Mouse (Mus musculus) left cerebral cortex, postnatal 25 days (tissue): ENCODE results near the gene Tmem206. TPM values are rescaled to one million over a fixed set of nuclear protein-coding genes. Genes with fewer than 3 reads are reported as not detected.

Experiments used
- DNase-seq, 2 experiments: peaks; one replicate each; pipeline ENCODE4 v3.0.0; 2022; ENCODE audit warnings: low spot score in 2 of 2, mixed read lengths in 1 of 2
- intact Hi-C: fragments of 180-260 bp; cut with DNase I; formaldehyde crosslinking; loops from one replicate; pipeline ENCODE4 v1.15.1; 2025
- total RNA-seq, 2 experiments: library from RNA; stranded (reverse); gene quantifications; 2 replicates each; pipeline ENCODE4 v1.2.3; 2021

Tmem206 gene
- total RNA-seq, 2 experiments from 2014 or later: 9.0 to 9.1 TPM

DNA sequence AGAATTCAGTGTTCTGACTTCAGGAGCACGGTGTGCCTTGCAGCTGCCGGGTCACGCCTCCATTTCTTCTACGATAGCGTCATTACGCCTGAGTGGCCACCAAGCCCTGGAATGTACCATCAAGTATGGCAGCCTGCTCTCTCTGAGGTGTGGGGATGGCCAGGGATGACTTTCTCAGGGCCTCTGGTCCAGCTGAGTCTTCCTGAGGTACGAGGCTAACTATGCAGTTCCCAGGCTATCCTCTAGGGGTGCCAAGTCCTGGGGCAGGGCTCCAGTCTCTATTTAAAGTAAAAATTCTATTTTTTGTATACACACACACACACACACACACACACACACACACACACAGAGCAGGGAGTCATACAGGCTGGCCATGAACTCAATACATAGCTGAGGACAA lies 20.1 kb upstream of the Tmem206 start:
- DNase-seq: no peak
- intact Hi-C loops: no loop called here

DNA sequence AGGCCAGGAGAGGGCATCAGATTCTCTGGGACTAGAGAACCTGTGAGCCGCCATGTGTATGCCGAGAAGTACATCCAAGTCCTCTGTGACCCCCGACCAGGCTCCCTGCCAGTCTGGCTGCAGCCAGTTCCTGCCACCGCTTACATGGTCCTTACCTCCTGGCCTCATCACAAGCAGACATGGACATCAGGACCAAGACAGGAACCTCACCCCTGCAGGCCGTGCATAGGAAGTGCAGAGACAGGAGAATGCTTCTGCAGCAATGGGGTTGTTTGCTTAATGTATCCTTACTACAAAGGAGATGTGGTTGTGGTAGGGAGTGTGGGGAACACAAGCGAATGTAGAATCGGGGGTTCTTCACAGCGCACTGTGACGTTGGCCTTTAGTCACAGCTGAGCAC lies 19.4 kb upstream of the Tmem206 start:
- intact Hi-C loops: no loop called here
- no peak for DNase-seq

DNA sequence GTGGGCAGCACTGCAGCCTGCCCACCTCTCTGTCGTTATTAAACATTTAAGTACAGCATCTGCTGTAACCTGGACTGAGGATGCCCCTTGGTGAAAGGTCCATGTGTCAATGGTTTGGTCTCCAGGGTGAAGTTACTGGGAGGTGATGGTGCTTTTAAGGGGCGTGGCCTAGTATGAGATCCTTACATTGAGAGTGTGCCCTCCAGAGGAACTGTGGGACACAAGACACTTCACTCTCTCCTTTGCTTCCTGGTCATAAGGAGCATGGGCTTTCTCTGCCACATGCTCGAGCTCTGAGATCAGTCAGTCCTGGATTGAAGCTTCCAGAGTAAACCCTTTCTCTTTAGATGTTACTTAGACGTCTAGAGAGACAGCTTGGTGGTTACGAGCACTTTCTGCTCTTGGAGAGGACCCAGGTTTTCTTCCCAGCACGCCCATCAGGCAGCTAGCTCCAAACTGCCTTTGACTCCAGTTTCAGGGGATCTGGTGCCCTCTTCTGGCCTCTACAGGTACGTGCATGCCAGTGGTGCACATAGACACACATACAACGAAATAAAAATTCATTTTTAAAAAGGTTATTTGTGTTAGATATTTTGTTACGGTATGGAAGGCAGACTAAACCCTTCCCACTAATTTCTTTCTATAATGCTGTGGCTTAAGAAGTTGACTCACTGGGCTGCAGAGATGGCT lies 17.8 kb upstream of the Tmem206 start:
- intact Hi-C loops: no loop called here
- no peak for DNase-seq

DNA sequence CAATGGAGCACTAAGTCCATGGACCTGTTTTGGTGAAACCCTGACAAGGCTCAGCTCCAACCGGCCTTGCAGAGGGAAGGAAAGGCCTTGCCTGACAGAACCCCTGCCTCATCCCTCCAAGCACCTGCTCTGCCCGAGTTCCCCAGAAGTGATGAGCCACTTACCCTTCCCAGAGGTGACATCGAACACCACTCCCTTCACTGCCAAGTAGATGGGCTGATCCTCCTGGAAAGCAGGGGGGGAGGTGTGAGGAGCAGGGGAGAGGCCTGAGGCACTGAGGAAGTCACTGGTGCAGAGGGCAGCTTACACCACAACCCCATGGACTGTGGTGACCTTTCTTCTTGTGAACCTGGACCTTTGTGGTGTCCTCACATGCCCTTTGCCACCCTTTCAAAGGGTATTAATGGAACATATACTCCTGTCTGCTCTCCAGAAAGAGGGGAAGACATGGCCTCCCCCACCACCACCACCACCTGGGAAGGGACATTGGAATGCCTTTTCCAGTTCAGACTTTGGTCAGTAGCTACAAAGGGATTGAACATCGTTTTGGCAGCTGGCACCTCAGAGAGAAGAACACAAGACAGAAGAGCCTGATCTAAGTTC lies 14.3 kb upstream of the Tmem206 start:
- no peak for DNase-seq
- intact Hi-C loops: loop anchor here (10.0 kb wide), 1 partner anchor 503 kb away; no protein-coding TSS in a partner anchor

DNA sequence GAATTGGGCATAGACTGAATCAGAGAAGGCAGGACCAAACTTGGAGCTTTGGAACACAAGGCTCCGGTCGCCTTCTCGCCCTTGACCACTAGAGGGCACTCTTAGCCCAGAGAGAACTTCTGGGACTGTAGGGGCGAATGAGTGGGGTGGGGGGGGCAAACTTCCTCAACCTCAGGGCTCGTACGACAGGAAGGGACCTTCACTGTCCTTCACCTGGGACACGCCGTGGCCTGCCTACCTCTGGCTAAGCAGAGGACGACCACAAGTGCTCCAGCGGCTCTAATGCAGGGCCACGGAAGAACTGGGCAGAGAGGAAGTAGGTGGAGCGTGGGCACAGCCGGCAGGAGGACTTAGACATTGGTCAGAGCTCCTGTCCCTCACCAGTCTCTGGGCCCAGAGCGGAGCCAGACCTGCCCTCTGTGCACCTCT lies 13.2 kb upstream of the Tmem206 start:
- peak; percentile 81 to 86 for DNase-seq
- intact Hi-C loops: loop anchor here (2.0 to 10.0 kb wide), 3 partner anchors 250 to 502 kb away; no protein-coding TSS in a partner anchor

DNA sequence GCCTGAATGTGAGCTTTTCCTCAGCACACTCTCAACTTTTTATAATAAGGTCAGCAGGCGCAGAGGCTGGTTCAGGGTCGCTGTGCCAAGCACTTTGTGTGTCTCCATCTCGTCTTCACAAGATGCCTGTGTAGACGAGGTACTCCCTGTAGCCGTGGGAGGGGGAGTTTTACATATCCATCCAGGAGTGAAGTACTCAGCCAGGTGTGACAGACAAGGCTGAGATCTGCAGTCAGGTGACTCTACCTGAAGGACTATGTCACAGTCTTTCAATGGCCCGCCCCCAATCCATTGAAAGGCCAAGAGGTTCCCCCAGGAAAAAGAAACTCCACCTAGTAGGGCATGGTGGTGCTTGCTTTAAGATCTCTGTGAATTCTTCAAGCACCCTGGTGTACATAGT lies 12.6 kb upstream of the Tmem206 start:
- no peak for DNase-seq
- intact Hi-C loops: loop anchor here (2.0 to 10.0 kb wide), 3 partner anchors 250 to 502 kb away; no protein-coding TSS in a partner anchor

DNA sequence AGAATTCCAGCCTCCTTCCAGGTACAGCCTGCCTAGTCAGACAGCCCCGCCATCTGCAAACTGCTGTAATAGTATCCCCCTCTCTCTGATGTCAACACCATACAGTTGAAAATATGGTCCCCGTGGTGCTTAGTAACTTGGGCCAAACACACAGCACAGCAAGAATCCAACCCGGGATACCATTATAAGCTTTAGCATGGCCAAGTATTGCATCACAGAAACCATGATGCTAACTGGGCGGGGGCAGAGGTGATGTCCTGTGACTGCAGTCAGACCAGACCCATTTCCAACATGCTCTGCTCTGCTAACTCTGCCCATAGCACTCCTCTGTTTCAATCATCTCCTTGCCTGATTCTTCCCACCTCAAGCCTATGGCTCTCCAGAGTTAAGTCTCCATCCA lies 11.8 kb upstream of the Tmem206 start:
- intact Hi-C loops: loop anchor here (2.0 to 10.0 kb wide), 3 partner anchors 249 to 501 kb away; no protein-coding TSS in a partner anchor
- DNase-seq: no peak

DNA sequence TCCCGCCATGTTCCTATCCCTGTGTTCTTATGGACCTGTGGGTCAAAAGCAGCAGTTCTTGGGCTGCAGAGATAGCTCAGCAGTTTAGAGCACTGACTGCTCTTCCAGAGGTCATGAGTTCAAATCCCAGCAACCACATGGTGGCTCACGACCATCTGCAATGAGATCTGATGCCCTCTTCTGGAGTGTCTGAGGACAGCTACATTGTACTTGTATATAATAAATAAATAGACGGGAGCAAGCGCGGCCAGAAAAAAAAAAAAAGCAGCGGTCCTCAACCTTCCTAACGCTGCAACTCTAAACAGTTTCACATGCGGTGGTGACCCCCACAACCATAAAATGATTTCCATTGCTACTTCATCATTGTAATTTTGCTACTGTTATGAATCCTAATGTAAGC lies 8.9 kb upstream of the Tmem206 start:
- no peak for DNase-seq
- intact Hi-C loops: loop anchor here (10.0 kb wide), 1 partner anchor 498 kb away; no protein-coding TSS in a partner anchor

DNA sequence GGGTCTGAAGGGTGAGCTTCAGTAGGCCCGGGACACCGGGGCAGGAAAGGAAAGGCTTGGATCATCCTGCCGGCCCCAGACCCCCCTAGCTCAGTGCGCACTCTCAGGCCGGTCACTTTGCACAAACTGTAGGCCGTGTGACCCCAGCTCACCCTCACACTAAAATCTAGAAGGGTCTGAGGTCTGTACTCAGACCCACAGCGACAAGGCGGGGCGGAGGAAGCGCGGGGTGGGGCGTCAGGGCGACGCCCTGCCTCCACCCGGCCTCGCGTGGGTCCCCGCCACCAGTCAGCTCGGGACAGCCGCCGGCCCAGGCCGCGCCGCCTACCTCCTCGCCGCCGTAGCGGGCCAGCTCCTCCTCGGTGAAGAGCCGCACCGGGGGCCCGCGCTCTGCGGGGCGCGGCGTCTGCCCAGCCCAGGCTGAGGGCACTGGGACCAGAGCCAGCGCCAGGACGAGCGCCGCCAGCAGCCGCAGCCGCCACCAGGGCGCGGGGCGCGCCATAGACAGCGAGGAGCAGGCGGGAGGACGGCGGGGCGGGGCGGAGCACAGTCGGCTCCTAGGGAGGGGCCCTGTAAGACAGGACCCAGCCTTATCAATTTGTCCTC lies 8.0 kb upstream of the Tmem206 start, which contains the start of gene Nenf:
Nenf (minus strand) TSS at position 604 of the 606 bp plus-strand sequence.
- peak; percentile 63 to 68 for DNase-seq
- intact Hi-C loops: loop anchor here (10.0 kb wide), 1 partner anchor 497 kb away; no protein-coding TSS in a partner anchor

DNA sequence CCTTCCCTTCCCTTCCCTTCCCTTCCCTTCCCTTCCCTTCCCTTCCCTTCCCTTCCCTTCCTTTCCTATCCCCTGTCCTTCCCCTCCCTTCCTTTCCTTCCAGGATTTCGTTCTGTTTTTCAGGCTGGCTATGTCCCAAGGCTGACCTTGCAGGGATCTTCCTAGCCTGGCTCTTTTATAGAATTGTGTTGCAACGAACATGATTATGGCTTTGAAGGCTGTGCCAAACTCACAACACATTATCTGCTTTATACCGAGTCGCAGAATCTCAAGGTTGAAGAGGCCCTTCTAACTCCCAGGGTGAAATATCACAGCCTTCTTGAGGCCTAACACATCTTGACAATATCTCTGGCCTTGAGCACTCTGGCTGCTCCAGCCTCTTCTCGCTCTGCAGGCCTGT lies 7.0 kb upstream of the Tmem206 start:
- intact Hi-C loops: loop anchor here (10.0 kb wide), 1 partner anchor 496 kb away; no protein-coding TSS in a partner anchor
- DNase-seq: no peak

DNA sequence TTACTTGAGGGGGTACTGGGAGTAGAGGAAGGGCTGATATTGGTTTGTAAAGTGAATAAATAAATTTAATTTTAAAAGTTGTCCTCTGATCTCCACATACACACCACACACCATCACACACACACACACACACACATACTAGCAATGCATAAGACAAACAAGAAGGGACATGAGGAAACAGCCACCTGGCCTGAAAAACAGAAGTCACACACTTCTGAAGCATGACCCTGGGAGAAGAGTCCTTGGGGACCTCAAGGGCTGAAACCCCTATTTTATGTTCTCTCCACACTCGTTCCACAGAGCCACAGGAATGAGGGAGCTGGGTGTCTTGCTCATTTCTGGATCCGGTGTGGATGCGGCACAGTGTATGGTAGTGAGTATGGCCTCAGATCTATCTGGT lies 2.3 kb upstream of the Tmem206 start:
- no peak for DNase-seq
- intact Hi-C loops: no loop called here

DNA sequence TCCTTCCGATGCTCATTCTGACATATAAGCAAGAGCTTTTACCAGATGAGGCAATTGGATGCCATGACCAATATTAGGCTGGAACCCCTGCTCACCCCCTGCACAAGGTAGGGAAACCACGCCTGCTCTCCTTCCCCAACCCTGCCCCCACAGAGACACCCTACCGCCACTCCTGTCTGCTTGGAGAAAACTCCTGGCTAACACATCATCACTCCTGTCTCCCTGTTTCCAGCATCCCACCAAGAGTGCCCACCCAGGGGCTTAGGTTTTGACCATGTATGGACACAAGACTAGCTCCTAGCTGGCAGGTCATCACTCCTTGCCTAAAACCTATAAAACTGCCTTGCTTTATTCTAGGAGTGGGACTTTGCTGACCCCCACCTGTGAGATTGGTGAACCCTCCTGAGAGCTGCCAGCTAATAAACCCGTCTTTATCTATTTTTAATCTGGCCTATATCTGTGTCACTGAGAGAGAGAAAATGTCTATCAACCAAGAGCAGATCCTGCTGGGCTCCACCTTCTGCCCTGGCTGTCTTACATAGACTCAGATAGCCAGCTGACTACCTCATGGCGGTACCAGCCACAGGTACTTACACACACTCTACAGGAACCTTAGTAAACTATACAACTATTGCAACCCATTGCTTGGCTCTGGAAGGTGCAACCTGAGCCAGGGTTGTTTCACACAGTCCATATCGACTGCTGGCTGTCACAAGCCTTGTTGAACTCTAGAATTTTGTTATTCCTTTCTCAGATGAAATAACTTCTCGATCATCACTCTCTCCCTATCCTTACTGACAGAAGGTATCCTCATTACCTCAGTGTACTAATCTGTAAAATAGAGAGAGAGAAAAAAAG lies 750 bp upstream of the Tmem206 start:
- intact Hi-C loops: no loop called here
- no peak for DNase-seq

DNA sequence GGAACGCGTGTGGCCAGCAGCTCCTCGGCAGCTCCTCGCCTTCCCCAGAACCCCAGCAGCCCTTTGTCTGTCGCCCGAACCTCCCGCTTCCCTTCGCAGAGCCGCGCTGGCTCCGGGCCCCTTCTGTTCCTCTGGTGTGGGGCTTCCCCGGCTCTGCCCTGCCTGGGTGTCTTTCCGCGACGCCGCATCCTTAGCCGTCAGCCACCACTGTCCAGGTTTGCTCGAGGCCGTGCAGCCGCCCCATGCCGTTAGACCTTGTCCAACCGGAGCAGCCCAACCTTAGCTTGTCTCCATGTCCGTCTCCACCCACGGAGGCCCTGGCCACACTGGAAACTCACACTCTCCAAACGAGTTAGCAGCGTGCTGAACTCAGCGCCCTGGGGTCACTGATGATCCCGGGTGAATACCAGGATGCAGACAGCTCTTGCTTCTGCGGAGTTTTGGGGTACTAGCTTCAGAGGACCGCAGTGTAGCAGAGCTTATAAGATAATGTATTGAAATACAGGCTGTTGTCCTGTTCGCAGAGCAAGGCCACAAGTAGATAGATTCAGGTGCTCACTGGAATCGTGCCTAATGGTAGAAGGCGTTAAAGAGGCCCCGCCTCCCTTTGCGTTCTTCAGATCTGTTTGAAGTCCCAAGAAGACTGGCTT lies 646 bp downstream of the Tmem206 start:
- intact Hi-C loops: no loop called here
- no peak for DNase-seq

DNA sequence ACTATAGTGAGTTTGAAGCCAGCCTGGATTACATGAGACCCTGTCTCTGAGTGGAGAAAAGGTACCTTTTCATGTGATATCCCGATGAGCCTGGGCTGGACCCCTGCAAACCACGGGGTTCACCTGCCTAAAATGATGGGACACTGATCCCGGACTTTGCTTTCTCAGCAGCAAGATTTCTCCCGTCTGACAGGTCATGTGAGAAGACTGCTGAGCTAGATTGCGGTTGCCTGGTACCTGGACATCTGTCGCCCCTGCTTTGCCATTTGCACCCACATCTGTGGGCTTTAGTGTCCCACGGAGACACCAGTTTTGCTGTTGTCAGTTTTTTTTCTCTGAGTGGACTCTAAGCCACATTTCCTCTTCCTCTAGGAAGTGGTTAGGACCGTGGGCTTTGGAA lies 1.5 kb downstream of the Tmem206 start:
- DNase-seq: no peak
- intact Hi-C loops: no loop called here

DNA sequence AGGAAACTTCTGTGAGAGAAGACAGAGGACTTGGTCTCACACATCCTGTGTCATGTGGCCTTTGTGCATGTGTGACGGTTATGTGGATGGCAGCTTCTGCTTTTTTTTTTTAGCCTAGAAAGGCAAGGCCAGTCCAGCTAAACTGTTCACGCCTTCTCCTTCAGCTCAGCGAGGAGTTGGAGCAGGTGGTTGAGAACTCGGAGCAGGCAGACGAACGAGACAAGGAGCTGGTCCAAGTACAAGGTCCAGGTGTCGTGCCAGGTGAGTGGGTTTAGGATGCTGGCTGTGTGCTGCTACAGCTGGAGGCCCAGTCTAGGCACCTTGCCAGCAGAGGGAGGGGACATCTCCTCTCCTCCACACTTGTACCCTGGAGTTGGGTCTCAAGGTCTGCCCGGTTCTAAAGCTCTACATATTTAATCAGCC lies 2.3 kb downstream of the Tmem206 start:
- intact Hi-C loops: no loop called here
- no peak for DNase-seq

DNA sequence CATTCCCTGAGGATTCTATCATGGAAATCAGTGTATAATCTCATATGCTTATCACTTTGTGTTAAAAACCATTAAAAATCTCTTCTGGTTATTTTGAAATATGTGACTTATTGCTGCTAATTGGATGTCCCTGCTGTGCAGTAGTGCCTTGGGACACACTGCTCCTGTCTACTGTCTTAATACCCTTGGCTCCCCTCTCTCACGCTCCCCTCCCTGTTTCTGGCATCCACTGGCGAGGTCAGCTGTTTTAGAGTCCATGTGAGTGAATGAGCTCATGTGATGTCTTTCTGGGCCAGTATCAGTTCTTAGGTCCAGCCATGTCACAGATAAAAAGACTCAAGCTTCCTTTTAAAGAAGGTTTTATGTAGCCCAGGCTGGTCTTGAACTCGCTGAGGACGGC lies 4.6 kb downstream of the Tmem206 start:
- intact Hi-C loops: no loop called here
- no peak for DNase-seq

DNA sequence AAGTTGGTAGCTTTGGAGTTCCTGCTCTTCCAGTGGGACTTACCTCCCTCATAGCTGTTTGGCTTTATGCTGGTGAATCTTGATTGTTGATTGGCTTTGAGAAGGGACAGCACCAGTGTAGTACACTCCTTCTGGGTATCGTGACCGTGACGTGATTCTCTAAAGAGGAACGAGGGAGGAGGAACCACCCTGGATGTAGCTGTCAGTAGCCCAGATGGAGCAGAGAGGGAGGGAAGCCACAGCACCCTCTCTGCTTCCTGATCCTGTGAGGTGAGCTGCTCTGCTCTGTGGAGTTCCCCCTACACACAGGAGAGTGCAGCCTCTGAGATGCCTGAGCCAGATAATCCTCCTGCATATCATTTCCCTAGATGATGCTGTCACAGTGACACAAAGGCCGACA lies 8.8 kb downstream of the Tmem206 start:
- intact Hi-C loops: no loop called here
- DNase-seq: no peak

DNA sequence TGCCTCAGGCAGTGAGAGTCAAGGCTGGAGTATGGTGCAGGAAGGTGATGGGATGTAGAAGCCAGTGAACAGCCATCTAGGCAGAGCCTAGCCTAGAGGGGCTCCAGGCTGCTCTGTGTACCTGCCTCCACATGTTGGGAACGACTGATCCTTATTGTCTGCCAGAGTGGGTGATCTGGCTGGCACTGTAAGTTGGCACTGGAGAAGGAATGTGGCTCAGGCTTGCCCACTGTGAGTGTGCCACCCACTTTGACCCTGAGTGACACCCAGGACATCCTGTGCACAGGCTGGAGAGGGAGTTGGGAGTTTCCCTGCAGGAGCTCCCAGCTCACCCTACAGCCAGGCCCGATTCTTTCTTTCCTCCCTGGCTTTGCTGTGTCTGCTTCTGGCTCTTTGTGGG lies 14.2 kb downstream of the Tmem206 start:
- intact Hi-C loops: no loop called here
- no peak for DNase-seq

DNA sequence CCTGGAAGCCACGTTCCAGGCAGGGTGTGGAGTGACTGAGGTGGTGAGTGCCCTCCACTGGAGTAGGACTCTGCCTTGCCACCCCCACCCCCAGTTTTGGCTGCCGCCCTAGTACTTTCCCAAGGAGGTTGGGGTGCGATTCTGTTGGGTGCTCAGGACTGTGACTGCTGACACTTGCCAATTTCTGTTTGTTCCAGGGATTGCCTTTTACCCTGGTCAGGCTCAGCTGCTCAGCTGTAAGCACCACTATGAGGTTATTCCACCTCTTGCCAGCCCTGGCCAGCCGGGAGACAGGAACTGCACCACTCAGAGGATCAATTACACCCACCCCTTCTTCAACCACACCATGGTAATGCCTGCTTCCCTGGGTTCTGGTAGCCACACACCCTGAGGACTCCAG lies 14.8 kb downstream of the Tmem206 start:
- no peak for DNase-seq
- intact Hi-C loops: no loop called here
